Mouse (Mus musculus): ENCODE data around the gene Marveld1.

GRCm38 (mm10) chr19:42164188-42164587, 17.0 kb downstream of the Marveld1 start:
- TF ChIP-seq FLI1 (IDR thresholded peaks at IDR 0.05; ENCODE audit: low read length) (no peak), GATA1 (IDR thresholded peaks at IDR 0.05; ENCODE audit: borderline replicate concordance, low read length) (no peak)

Data from megakaryocyte, embryonic 14.5 days (primary cell).